Mouse (Mus musculus) CH12.LX (cell line): ENCODE results near the gene Ntm.

Experiments
- CTCF ChIP-seq, 2 experiments: IDR thresholded peaks in 1 of 2; conservative IDR thresholded peaks in 1 of 2; 2 replicates each; pipeline ENCODE4 v1.5.1; 2011 to 2012; ENCODE audit warnings: low read depth in 2 of 2, low read length in 2 of 2, improper control_type of control experiment in 1 of 2, inconsistent platforms in 1 of 2, mild to moderate bottlenecking in 1 of 2, moderate library complexity in 1 of 2
- EP300 ChIP-seq: IDR thresholded peaks from 2 replicates; pipeline ENCODE4 v1.6.1; 2011; ENCODE audit warnings: low read length, improper control_type of control experiment
- JUN ChIP-seq: IDR thresholded peaks from 2 replicates; pipeline ENCODE4 v1.6.1; 2011; ENCODE audit warnings: low read depth, mild to moderate bottlenecking, low read length, improper control_type of control experiment, moderate library complexity; ENCODE audit not compliant: insufficient read depth
- KAT2A ChIP-seq: IDR thresholded peaks from 2 replicates; pipeline ENCODE4 v1.6.1; 2012; ENCODE audit warnings: low read length, improper control_type of control experiment, inconsistent platforms; ENCODE audit not compliant: insufficient replicate concordance
- MAZ ChIP-seq: IDR thresholded peaks from 2 replicates; pipeline ENCODE4 v1.6.1; 2012; ENCODE audit warnings: low read depth, mild to moderate bottlenecking, inconsistent platforms, low read length, improper control_type of control experiment, moderate library complexity
- POLR2A ChIP-seq: IDR thresholded peaks from 2 replicates; pipeline ENCODE4 v1.6.1; 2011; ENCODE audit warnings: low read depth, mild to moderate bottlenecking, improper control_type of control experiment, low read length
- RCOR1 ChIP-seq: conservative IDR thresholded peaks from 2 replicates; pipeline ENCODE4 v1.6.1; 2012; ENCODE audit warnings: low read depth, mild to moderate bottlenecking, inconsistent platforms, low read length, improper control_type of control experiment
- USF1 ChIP-seq: IDR thresholded peaks from 2 replicates; pipeline ENCODE4 v1.6.1; 2014; ENCODE audit warnings: low read depth, mild to moderate bottlenecking, inconsistent platforms, low read length, improper control_type of control experiment

DNA sequence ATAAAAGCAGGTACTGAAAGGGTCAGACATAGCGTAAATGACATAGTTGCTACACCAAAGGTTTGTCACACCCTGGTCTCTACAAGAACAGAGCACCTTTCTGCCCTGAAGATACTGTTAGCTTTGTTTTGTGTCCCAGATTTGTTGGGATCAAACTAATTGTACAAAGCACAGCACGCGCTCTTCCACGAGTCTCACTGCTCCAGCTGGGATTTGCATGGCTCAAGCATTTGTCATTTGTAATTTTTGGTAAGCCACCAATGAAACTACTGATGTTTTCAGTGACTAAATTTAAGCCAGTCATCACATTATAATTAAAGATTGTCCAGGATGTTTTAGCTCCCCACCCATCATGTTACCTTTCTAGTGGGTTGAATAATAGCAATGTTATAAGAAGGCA, 735.2 kb downstream of the Ntm start:
- TF ChIP-seq KAT2A (no peak), EP300 (no peak), MAZ (no peak), CTCF (conservative IDR thresholded peaks at IDR 0.05 in 1 of 2, IDR thresholded peaks at IDR 0.05 in 1 of 2; ENCODE audit: low read depth in 2 of 2, low read length in 2 of 2) (no peak), POLR2A (no peak), USF1 (no peak), RCOR1 (no peak), JUN (no peak)
